Mouse (Mus musculus): Measurements from ENCODE around the gene Slc2a10. TPM values are rescaled to one million over a fixed set of nuclear protein-coding genes. Genes with fewer than 3 reads are reported as not detected.

Slc2a10 gene
- polyA plus RNA-seq, 1 experiment, result 0.05 TPM

- H3ac ChIP-seq (ENCODE audit: control insufficient read depth, insufficient read length), result no peak overlapping the region
- H3K27me3 ChIP-seq (ENCODE audit: control insufficient read depth, insufficient read depth, insufficient read length), result peaks cover 23% of the 10 kb centered on the region
- no peak for TF ChIP-seq POLR2A (IDR thresholded peaks at IDR 0.05; ENCODE audit: insufficient read length, low read depth)
These were observed 21.6 kb upstream of the Slc2a10 start for GRCm38 (mm10) chr2:165482003-165482402.

GRCm38 (mm10) chr2:165484152-165484551, 19.4 kb upstream of the Slc2a10 start:
- Histone ChIP-seq H3ac (ENCODE audit: control insufficient read depth, insufficient read length) (no peak overlapping the region), H3K79me2 (ENCODE audit: control insufficient read depth, insufficient read depth) (no peaks in the 10 kb centered on the region)
- TF ChIP-seq USF1 (IDR thresholded peaks at IDR 0.05; ENCODE audit: low read depth) (no peak), TCF3 (IDR thresholded peaks at IDR 0.05; ENCODE audit: insufficient read length, low read depth) (no peak), POLR2AphosphoS2 (IDR thresholded peaks at IDR 0.05; ENCODE audit: insufficient read length, low read depth) (no peak)

More at GRCm38 (mm10) chr2:165482003-165482402, 21.6 kb upstream of the Slc2a10 start:
- Histone ChIP-seq H3K79me2 (ENCODE audit: control insufficient read depth, insufficient read depth) (no peaks in the 10 kb centered on the region), H3K4me3 (no peak overlapping the region), H3K36me3 (ENCODE audit: control insufficient read depth, insufficient read depth) (no peaks in the 10 kb centered on the region), H3K4me2 (ENCODE audit: low read depth) (no peak overlapping the region)

GRCm38 (mm10) chr2:165485826-165486225, 17.8 kb upstream of the Slc2a10 start:
- Histone ChIP-seq H3K27me3 (ENCODE audit: control insufficient read depth, insufficient read depth, insufficient read length) (peaks cover 19% of the 10 kb centered on the region), H3K4me3 (no peak overlapping the region), H3K36me3 (ENCODE audit: control insufficient read depth, insufficient read depth) (peaks cover 3% of the 10 kb centered on the region), H3K4me2 (ENCODE audit: low read depth) (no peak overlapping the region), H3K79me2 (ENCODE audit: control insufficient read depth, insufficient read depth) (no peaks in the 10 kb centered on the region), H3ac (ENCODE audit: control insufficient read depth, insufficient read length) (no peak overlapping the region)
- TF ChIP-seq POLR2A (IDR thresholded peaks at IDR 0.05; ENCODE audit: insufficient read length, low read depth), result no peak
- TF ChIP-seq SRF (IDR thresholded peaks at IDR 0.05; ENCODE audit: control insufficient read depth, insufficient read length, low read depth), result no peak
- TF ChIP-seq MYOD1 (IDR thresholded peaks at IDR 0.05; ENCODE audit: control insufficient read depth in 1 of 3, insufficient read length in 2 of 3, low read depth in 2 of 3), result no peak
- TF ChIP-seq MAX (IDR thresholded peaks at IDR 0.05; ENCODE audit: low read depth), result no peak
- no peak for TF ChIP-seq USF1 (IDR thresholded peaks at IDR 0.05; ENCODE audit: low read depth)
- no peak for TF ChIP-seq REST (IDR thresholded peaks at IDR 0.05; ENCODE audit: insufficient read depth, insufficient read length)
- TF ChIP-seq MYOG (IDR thresholded peaks at IDR 0.05; ENCODE audit: control insufficient read depth in 1 of 3, insufficient read depth in 1 of 3, insufficient read length in 2 of 3, low read depth in 2 of 3), result no peak
- no peak for TF ChIP-seq E2F4 (IDR thresholded peaks at IDR 0.05; ENCODE audit: insufficient read depth)
- TF ChIP-seq CEBPB (IDR thresholded peaks at IDR 0.05; ENCODE audit: insufficient read depth, poor library complexity, severe bottlenecking), result no peak
- no peak for TF ChIP-seq TCF3 (IDR thresholded peaks at IDR 0.05; ENCODE audit: insufficient read length, low read depth)
- TF ChIP-seq TCF12 (IDR thresholded peaks at IDR 0.05; ENCODE audit: insufficient read depth, poor library complexity, severe bottlenecking), result no peak
- TF ChIP-seq POLR2AphosphoS2 (IDR thresholded peaks at IDR 0.05; ENCODE audit: insufficient read length, low read depth), result no peak

More at GRCm38 (mm10) chr2:165484152-165484551, 19.4 kb upstream of the Slc2a10 start:
- H3K4me2 ChIP-seq (ENCODE audit: low read depth), result no peak overlapping the region
- H3K4me3 ChIP-seq, result no peak overlapping the region
- no peaks in the 10 kb centered on the region for H3K36me3 ChIP-seq (ENCODE audit: control insufficient read depth, insufficient read depth)
- peaks cover 23% of the 10 kb centered on the region for H3K27me3 ChIP-seq (ENCODE audit: control insufficient read depth, insufficient read depth, insufficient read length)

- H3K4me3 ChIP-seq, result no peak overlapping the region
- peaks cover 15% of the 10 kb centered on the region for H3K27me3 ChIP-seq (ENCODE audit: control insufficient read depth, insufficient read depth, insufficient read length)
- no peak overlapping the region for H3K4me2 ChIP-seq (ENCODE audit: low read depth)
- no peaks in the 10 kb centered on the region for H3K79me2 ChIP-seq (ENCODE audit: control insufficient read depth, insufficient read depth)
- peaks cover 3% of the 10 kb centered on the region for H3K36me3 ChIP-seq (ENCODE audit: control insufficient read depth, insufficient read depth)
- TF ChIP-seq TCF3 (IDR thresholded peaks at IDR 0.05; ENCODE audit: insufficient read length, low read depth) (no peak), REST (IDR thresholded peaks at IDR 0.05; ENCODE audit: insufficient read depth, insufficient read length) (no peak), POLR2AphosphoS2 (IDR thresholded peaks at IDR 0.05; ENCODE audit: insufficient read length, low read depth) (no peak)
- no peak overlapping the region for H3ac ChIP-seq (ENCODE audit: control insufficient read depth, insufficient read length)
These were observed 17.2 kb upstream of the Slc2a10 start for GRCm38 (mm10) chr2:165486401-165486800.

- H3K27me3 ChIP-seq (ENCODE audit: control insufficient read depth, insufficient read depth, insufficient read length), result peaks cover 13% of the 10 kb centered on the region
- no peak overlapping the region for H3K4me2 ChIP-seq (ENCODE audit: low read depth)
- no peaks in the 10 kb centered on the region for H3K79me2 ChIP-seq (ENCODE audit: control insufficient read depth, insufficient read depth)
- H3K36me3 ChIP-seq (ENCODE audit: control insufficient read depth, insufficient read depth), result peaks cover 3% of the 10 kb centered on the region
- TF ChIP-seq POLR2AphosphoS2 (IDR thresholded peaks at IDR 0.05; ENCODE audit: insufficient read length, low read depth) (no peak), MAX (IDR thresholded peaks at IDR 0.05; ENCODE audit: low read depth) (no peak), TCF12 (IDR thresholded peaks at IDR 0.05; ENCODE audit: insufficient read depth, poor library complexity, severe bottlenecking) (no peak), REST (IDR thresholded peaks at IDR 0.05; ENCODE audit: insufficient read depth, insufficient read length) (no peak), CEBPB (IDR thresholded peaks at IDR 0.05; ENCODE audit: insufficient read depth, poor library complexity, severe bottlenecking) (no peak), TCF3 (IDR thresholded peaks at IDR 0.05; ENCODE audit: insufficient read length, low read depth) (no peak), SRF (IDR thresholded peaks at IDR 0.05; ENCODE audit: control insufficient read depth, insufficient read length, low read depth) (no peak), USF1 (IDR thresholded peaks at IDR 0.05; ENCODE audit: low read depth) (no peak), MYOG (IDR thresholded peaks at IDR 0.05; ENCODE audit: control insufficient read depth in 1 of 3, insufficient read depth in 1 of 3, insufficient read length in 2 of 3, low read depth in 2 of 3) (no peak)
- H3ac ChIP-seq (ENCODE audit: control insufficient read depth, insufficient read length), result no peak overlapping the region
- H3K4me3 ChIP-seq, result no peak overlapping the region
These were observed 16.6 kb upstream of the Slc2a10 start for GRCm38 (mm10) chr2:165486881-165487535.

Data from myocyte (in vitro differentiated cells).